Mouse (Mus musculus): Measurements from ENCODE around the gene 4930402F06Rik. TPM values are rescaled to one million over a fixed set of nuclear protein-coding genes. Genes with fewer than 3 reads are reported as not detected.

Gene 4930402F06Rik
- total RNA-seq (2021) = not detected
- long read RNA-seq, experiment 1 = 0 reads
- long read RNA-seq, experiment 2 = 0 reads

DNA sequence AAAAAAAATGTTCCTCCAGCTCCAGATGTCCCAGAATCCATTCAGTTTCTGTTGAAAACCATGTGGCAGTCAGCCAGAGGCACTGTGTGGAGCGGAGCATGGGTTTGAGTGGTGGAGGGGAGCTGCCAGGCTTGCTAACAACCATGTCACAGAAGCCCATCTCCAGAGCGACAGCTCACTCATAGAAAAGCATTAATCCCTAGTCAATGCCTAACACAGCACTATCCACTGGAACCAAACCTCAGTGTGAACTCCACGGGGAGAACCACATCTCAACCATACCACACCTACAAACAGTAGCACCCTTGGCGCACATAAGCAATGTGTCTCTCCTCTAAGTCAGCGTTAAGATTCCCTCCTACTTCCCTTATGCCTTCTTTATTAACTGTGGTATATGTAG lies at the start of gene 4930402F06Rik:
TSS of gene 4930402F06Rik (minus strand) at position 80 of the 400 bp plus-strand sequence.
- no peak for DNase-seq

DNA sequence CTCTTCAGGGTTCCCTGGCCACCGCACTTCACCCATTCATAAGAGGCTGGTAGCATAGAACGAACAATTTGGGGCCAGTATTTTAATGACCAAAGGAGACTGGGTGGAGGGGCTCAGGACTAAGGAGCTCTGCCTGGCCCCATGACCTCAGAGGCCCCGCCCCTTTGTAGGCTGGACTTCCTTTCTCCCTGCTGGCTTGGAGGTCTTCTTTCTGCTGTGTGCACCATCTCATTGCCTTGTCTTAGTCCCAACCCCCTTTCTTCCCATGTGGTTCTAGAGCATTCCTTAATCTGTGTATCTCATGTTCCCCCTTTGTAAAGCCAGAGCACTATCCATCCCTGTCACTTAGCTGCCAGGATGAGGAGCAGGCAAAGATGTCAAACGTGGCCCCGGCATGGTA lies 49.3 kb upstream of the 4930402F06Rik start:
- no peak for DNase-seq

DNA sequence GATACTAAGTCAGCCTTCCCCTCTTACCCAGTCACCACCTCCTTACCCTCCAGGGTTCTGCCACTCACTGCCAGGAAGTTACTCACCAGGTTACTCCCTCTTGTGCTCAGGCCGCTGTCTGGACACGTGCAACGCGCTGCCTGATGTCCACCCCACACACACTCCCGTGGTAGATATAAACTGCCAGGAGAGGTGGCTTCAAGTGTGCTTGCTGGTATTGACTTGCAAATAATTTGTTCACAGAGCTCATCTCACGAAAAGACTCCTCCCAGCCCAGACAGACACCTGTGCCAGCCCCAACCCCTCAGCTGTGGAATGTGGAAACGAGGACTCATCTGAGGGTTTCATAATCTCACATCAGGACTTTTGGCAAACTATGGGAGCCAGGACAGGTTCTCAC lies 48.6 kb upstream of the 4930402F06Rik start:
- DNase-seq = no peak

DNA sequence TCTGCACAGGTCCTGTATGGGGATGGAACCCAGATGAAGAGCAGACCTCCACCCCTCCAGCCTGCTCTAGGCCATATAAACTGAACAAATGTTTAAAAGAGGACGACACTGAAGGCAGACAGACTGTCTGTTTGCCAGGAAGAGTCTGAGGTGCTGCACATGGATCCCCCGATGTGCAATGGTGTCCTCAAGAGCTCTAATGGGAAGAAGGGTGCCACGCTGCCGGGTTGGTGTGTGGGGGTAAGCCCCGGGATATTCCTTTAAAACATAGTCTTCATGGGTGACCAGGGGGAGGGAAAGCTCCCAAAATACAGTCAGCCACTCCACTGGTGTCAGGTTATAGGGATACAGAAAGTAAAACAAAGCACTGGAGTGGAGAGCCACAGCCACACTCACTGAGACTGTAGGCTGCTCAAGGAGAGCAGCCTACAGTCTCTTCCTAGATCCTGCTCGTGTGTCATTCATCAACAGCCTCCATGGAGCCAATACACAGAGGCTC lies 47.8 kb upstream of the 4930402F06Rik start:
- DNase-seq = no peak

DNA sequence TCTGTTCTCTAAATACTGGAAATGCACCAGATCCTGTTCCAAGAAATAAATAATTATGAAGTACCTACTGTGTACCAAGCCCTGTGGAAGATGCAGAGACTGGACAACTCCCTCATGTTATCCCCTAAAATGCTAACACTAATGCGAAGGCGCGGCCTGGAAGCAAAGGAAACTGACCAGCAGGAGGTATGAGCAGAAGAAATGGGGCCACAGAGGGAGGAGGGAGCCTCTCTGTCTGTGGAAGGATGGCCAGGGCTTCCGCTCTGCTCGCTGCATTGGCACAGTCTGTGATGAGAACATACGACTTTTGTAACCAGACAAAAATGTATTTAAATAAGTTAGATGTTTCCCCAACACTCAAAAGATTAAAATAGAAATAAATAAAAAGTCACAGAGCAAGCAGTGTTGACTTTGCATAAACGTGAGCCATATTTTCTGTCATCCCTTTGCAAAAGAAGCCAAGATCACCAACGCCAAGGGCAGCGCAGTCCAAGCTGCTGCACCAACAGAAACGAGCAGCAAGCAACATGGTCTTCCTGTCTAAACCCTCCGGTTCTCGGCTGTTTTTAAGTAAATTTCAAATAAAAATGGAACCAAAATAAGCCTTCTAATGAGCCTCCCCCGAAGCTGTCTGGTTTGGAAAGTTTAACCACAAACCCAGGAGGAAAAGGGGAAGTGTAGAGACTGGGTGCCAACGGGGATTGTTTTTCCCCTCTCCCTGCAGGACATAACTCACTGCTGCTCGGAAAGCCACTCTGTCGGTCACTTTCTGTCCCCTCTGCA lies 47.2 kb upstream of the 4930402F06Rik start:
- DNase-seq = no peak

DNA sequence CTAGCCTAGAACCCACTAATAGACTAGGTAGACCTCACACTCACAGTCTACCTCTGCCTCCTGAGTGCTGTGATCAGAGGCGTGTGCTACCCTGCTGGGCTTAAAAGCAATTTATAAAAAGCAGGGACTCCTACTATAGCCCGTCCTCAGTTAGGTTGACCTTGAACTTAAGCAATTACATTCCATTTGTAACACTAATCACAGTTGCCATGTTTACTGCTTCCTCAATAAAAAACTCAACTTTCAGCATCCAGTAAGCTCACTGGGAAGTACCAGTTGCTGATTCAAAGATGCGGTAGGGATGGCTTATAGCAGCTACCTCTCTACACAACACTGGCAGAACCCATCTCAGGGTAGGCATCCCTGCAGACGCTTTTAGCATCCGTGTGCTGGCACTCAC lies 46.4 kb upstream of the 4930402F06Rik start:
- no peak for DNase-seq

DNA sequence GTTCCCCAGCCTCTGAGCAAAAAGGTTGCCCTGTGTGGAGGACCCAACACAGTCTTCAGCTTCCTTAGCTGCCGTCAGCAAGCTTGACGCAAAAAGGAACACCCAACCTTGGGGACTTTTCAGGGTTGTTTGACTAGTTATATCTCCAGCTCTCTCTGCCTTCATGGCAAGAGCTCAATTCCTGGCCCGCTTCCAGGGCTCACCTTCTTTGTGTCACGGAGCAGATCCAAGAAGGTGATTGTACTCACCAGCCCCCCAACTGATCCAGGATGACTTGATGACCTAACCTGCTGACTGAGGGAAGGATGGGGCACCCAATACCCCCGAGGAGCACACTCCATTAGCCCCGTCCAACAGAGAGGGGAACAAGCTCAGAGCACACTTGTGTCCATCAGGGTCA lies 45.1 kb upstream of the 4930402F06Rik start:
- DNase-seq = no peak

DNA sequence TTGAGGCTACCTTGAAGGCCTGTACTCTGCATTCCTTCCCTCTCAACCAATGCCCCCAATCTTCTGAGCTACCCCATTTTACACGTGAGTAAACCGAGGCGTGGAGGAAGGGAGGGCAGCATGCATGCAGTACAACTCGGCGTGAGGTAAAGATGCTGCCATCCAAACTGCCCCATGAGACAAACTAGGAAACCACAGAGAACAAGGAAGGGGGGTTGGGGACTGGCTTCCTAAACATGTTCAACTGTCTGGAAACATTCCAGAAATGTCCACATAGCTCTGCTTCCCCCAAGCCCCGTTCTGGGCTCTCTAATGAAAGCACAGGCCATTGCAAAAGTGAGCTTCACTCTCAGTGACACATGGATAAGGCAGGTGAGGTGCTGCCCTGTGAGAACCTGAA lies 44.4 kb upstream of the 4930402F06Rik start:
- DNase-seq = no peak

DNA sequence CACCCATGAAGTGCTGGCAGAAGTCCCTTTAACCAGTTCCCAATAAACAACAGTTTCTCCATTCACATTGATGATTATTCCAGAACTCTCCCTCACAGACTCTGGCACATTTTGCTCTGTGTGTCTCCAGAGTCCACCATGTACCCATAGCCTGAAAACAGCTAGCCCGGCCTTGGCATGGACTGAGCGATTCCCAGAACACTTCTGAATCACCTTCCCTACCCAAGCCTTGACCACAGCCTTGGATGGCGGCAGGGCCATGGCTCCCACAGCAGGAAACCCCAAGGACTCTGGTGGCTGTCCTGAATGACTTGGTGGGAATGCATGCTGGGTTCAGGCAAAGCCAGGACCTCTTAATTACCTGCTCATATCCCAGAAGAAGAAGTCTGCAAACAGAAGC lies 43.5 kb upstream of the 4930402F06Rik start:
- no peak for DNase-seq

DNA sequence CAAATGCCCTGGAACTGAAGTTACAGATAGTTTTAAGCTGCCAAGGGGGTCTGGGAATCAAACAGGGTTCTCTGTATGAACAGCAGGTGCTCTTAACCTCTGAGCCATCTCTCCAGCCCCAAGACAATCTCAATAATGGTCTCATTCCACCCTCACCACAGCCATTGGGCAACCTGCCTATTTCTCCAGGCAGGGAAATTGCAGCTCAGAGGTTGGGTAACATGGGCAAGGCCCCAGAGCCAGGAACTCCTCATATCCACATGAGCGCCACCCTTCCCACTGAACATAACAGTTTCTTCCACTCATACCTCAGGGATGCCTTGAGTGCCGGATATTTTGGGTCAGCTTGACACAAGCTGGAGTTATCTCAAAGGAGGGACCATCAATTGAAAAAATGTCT lies 40.8 kb upstream of the 4930402F06Rik start:
- no peak for DNase-seq

DNA sequence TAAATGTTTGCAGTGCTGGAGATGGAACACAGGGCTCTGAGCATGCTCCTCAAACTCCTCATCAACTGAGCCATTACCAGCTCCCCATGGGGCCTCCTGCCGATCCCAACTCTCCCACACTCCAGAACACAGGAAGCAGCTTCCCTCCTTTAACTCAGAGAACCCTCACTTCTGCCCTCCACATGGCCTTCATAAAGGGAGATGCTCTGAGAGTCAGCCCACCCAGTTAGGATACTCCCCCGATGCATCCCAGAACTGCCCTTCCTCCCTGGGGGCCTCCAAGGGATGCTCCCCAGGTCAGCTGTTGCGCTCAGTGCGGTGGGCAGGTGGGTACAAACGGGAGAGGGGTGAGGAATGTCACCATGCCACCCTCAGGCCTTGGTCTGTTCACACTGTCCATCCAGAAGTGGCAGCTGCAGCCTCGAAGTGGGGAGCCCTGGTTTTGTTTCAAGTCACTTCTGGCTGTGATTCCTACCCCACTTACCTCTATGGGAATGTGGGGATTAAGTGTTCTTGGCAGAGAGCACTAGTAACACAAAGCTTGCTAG lies 37.7 kb upstream of the 4930402F06Rik start:
- no peak for DNase-seq

DNA sequence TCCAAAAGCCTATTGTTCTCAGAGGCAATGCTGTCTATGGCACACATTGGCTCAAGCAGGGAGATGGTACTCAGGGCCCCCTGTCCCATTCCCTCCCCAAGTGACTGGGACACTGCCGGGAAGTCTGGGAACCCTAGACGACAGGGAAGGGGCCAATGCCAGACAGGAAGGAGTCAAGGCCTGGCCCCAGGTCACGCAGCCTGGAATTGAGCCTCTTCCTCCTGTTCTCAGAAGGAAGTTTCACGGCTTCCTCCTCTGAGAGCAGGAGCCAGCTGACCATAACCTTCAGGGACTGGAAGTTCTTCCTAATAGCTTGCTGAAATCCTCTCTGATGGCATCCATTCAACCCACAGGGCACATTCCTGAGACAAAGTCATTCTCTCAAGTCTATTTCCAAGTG lies 36.5 kb upstream of the 4930402F06Rik start:
- DNase-seq = peak; percentile 40

DNA sequence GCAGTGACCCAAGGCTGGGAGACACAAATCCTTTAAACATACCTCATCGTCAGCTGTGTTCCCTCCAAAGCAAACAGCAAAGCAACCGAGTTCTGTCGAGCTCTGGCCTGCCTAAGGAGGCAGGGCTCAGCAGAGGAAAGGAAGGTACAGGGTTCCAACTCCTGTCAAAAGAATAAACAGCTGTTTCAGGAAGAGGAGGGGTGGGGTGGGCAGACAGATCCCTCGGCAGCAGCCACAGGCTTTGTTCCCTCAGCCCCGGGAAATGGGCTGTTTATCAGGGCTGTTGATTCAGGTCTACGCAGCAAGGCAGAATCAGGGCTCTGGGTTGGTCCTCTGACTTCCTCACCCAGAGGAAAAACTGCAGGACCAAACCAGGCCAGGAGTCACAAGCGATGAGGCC lies 35.5 kb upstream of the 4930402F06Rik start:
- peak; percentile 59 for DNase-seq

DNA sequence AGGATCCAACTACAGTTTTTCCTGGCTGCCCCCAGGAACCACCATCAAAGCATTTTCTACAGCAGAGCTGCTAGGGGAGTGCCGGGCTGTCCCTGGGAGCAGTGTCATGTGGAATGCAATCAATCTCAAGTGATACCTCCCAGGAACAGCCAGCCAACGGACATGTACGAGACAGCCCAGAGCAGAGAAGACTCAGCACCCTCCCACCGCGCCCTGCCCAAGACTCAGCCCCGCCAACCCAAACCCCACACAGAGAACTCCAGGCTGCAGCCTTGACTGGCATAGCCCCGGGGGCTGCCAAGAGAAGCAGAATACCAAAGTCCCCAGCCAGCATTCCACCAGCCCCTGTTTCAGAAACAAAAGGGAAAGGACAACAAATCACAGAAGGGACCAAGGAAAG lies 35.0 kb upstream of the 4930402F06Rik start:
- peak; percentile 48 for DNase-seq

DNA sequence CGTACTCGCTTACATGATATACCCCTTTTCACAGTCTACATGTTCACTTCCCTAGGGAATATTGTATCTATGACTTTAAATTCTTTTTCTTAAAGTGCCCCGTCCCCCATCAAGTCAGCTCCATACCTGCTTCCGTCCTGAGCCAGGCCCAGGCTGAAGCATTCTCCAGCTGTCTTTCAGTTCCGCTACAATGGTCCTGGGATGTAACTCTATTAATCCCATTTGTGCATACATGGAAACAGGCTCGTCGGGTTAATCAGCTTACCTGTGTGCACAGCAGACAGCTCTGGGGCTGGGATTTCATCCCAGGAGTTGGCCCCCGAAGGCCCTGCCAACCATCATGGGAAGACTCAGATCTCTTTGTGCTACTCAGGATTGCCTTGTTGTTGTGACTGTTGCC lies 33.8 kb upstream of the 4930402F06Rik start:
- no peak for DNase-seq

DNA sequence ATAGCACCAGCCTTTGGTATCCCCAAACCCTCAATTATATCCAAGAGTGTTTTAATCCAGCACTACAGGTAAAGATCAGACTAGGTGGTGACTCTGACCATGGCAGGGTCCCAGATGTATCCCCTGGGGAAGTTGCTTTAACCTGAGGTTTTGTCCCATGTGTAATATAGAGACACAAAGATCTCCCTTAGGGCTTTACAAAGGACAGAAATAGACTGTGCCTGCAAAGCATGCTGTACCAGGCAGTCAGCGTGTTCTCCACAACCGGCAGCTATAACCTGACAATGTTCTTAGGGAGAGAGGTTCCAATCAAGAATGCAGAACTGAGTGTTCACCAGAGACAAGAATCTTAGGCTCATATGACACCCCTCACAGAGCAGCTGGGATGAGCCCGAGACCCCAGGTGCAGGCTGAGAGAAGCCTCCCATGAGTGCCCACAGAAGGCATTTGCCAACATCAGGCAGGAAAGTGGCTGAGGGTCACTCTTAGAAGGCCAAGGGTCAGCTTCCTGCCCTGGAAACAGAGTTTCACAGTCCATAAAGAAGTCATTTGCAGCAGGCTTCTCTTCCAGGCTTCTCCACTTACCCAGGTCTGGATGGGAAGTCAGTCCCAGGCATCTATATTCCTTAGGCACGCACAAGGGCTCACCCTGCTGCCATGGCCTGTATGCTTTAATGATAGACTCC lies 31.8 kb upstream of the 4930402F06Rik start:
- DNase-seq = no peak

DNA sequence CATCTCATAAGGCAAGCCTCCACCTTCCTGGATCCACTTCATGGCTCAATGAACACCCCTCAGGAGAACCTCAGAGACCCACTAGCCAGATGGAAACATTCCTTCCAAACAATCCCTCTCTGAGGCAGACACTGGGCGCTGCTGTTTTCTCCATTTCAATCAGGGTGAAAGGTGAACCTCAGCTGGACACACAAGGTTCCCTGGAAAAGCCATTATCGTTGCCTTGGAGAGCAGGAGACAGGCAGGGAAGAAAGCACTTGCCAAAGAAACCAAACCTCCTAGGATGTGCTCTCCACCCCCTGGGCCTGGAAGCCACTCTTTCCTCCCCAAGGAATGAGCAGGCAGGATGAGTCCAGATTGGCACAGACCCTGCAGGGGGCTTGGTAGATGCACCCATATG lies 30.6 kb upstream of the 4930402F06Rik start:
- peak; percentile 64 for DNase-seq

DNA sequence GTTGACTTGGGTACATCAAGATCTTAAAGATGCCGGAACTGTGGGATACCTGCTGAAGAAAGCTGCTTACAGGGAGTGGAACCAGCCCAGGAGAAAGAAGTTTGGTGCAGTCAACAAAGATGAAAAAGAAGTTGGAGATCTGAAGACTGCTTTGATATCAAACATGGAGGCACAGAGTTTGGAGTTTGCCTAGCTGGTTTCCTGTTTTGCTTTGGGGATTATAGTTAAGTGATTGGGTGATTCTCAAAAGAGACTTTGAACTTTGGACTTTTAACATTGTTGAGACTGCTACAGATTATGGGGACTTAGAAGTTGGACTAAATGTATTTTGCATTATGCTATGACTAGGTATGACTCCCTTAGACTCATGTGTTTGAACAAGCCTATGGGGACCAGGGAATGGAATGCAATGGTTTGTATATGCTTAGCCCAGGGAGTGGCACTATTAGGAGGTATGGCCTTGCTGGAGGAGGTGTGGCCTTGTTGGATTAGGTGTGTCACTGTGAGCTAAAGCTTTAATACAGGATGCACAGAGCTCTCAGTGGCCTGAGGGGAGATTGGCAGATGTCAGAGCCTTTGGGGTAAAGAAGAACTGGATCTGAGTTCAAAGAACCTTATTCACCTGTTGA lies 26.9 kb upstream of the 4930402F06Rik start:
- DNase-seq = no peak

DNA sequence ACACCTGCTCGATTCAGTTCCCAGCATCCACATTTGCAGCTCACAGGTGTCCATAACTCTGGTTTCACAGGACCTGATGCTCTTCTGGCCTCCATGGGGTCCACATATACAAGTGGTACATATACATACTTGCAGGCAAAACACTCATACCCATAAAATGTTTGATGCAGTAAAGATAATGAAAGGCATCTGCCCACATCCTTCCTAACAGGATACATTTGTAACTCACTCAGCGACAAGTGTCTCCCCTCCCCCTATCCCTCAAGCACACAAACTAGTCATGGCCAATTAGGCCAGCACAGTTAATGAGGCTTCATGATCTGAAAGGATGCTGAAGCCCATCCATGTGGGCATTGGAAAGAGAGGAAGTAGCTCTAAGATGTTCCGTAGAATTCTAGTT lies 25.4 kb upstream of the 4930402F06Rik start:
- DNase-seq = no peak

DNA sequence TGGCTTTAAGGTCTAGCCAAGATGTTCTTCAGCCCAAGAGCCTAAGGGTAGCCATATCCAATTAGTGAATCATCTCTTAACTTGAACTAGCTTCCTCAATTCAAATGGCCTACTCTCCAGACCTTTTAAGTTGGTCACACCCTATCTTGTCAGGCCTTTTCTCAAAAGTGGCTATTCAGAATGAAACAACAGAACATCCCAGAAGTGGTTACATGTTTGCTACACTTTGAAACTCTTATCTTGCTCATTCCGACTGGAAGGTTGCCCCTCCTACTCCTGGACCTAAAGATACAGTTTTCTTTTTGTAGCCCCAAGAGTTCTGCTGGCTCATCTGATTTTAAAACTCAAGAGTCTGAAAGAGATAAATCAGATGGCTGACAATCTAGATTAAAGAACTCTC lies 23.7 kb upstream of the 4930402F06Rik start:
- no peak for DNase-seq

DNA sequence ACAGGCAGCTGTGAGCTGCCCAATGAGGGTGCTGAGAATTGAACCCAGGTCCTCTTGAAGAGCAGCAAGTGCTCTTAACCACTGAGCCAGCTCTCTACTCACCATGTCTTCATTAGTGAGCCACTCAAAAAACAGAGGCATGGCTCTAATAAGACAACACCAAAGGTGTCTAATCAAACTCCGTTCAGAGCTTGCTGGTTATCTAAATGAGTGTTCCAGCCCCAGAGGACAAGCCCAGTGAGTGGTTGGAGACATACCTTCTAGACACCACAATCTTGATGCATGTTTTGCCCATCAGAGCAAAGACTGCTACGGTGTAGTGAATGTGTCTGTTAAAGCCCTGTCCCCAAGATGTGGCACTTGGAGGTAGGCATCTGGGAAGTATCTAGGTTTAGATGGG lies 22.7 kb upstream of the 4930402F06Rik start:
- DNase-seq = no peak

DNA sequence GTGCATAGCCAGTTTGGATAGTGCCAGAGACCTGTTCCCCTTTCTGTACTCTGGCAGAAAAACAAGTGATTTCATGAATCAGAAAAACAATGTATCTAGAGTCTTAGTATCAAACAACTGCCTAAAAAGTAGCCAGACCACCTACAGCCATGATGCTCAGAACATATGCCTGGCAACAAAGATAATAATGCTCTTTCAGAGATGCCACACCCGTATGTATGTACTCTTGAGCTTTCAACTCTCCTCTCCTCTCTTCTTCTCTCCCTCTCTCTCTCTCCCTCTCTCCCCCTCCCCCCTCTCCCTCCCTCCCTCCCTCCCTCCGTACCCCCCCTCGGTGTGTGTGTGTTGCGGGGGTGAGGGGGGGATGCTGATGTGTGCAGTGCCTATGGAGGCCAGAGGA lies 22.3 kb upstream of the 4930402F06Rik start:
- no peak for DNase-seq

DNA sequence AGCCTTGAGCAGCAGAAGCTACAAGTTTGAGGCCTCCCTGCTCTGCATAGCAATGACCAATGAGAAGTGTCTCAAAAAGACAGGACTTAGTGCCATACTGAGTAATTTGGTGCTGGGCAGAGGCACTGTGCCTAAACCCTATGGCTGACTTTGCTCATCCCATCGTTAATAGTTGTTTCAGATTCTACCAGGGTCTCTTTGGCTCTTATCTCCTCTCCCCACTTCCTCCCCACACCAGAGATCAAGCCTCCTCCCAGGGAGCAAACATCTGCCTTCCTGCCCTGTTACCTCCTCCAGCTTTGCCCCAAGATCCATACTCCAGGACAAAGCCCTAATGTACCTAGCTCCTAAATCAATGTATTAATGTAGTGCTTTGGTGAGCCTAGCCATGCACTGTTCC lies 20.3 kb upstream of the 4930402F06Rik start:
- DNase-seq = no peak

Measured in gastrocnemius, postnatal 25 days (tissue).